Mouse (Mus musculus) C2C12 (cell line): ENCODE results near the gene Zfp609.

ENCODE experiments used
- CEBPB ChIP-seq: IDR thresholded peaks from one replicate; pipeline ENCODE4 v1.6.1; 2011; ENCODE audit warnings: low read depth, mild to moderate bottlenecking, control low read depth, moderate library complexity
- CTCF ChIP-seq: IDR thresholded peaks from one replicate; pipeline ENCODE4 v1.5.1; 2011; ENCODE audit not compliant: control insufficient read depth, insufficient read depth, insufficient read length
- USF1 ChIP-seq: IDR thresholded peaks from one replicate; pipeline ENCODE4 v1.6.1; 2011; ENCODE audit warnings: low read depth, mild to moderate bottlenecking, control low read depth, moderate library complexity

DNA sequence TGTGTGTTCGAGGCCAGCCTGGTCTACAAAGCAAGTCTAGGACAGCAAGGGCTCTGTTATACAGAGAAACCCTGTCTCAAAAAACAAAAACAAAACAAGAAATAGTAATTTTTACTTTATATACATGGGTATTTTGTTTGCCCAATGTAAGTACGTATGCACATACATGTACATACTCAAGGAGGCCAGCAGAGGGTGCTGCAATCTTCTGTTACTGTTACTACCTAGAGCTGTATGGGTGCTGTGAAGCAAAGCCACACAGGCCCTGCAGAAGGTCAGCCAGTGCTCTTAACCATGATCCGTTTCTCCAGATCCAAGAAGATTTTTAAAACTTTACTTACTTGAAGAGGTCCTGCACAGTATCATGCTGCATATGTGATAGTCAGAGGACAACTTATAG is 74.7 kb downstream of the Zfp609 start:
- TF ChIP-seq CTCF (no peak), USF1 (no peak), CEBPB (no peak)
